Mouse (Mus musculus) embryonic facial prominence, embryonic 11.5 days (tissue): ENCODE measurements around the gene Ctps2. TPM values are rescaled to one million over a fixed set of nuclear protein-coding genes. Genes with fewer than 3 reads are reported as not detected.

ENCODE experiments used
- ATAC-seq: fragments of 200-750 bp; cut with Nextera tagmentation; replicated peaks from 2 replicates; pipeline ENCODE4 v1.8.0; 2017; ENCODE audit warnings: low read depth; ENCODE audit not compliant: insufficient number of reproducible peaks, low FRiP score, low TSS enrichment
- DNase-seq: peaks from one replicate; pipeline ENCODE4 v3.0.0-alpha.2; 2015; ENCODE audit warnings: low spot score
- H3K27ac ChIP-seq: fragments of 300-500 bp; sonication (generic); replicated peaks from 2 replicates; pipeline ENCODE4 v1.5.1; 2014; ENCODE audit warnings: mild to moderate bottlenecking, low read depth, low read length, control low read depth
- H3K27me3 ChIP-seq: fragments of 300-500 bp; sonication (generic); 2 replicates; pipeline ENCODE4 v1.6.1; 2014; ENCODE audit warnings: mild to moderate bottlenecking, low read length, moderate library complexity, mixed read lengths; ENCODE audit not compliant: control insufficient read depth, insufficient read depth
- H3K36me3 ChIP-seq: fragments of 300-500 bp; sonication (generic); replicated peaks from 2 replicates; pipeline ENCODE4 v1.6.1; 2014; ENCODE audit warnings: low read depth, mild to moderate bottlenecking, low read length, moderate library complexity, mixed read lengths; ENCODE audit not compliant: control insufficient read depth, insufficient read depth
- H3K4me1 ChIP-seq: fragments of 300-500 bp; sonication (generic); 2 replicates; pipeline ENCODE4 v1.6.1; 2014; ENCODE audit warnings: low read length, mixed read lengths; ENCODE audit not compliant: control insufficient read depth, insufficient read depth
- H3K4me2 ChIP-seq: fragments of 300-500 bp; sonication (generic); 2 replicates; pipeline ENCODE4 v1.6.1; 2014; ENCODE audit warnings: low read depth, mild to moderate bottlenecking, control low read depth, low read length, moderate library complexity
- H3K4me3 ChIP-seq: fragments of 300-500 bp; sonication (generic); 2 replicates; pipeline ENCODE4 v1.5.1; 2014; ENCODE audit warnings: low read depth, low read length, control low read depth
- H3K9ac ChIP-seq: fragments of 300-500 bp; sonication (generic); replicated peaks from 2 replicates; pipeline ENCODE4 v1.6.1; 2014; ENCODE audit warnings: mild to moderate bottlenecking, control low read depth, low read length
- H3K9me3 ChIP-seq: fragments of 300-500 bp; sonication (generic); replicated peaks from 2 replicates; pipeline ENCODE4 v1.6.1; 2016; ENCODE audit warnings: mild to moderate bottlenecking, low read length, inconsistent platforms, mixed read lengths; ENCODE audit not compliant: control insufficient read depth
- WGBS: fragments of 180-500 bp; shearing (Covaris S2); extraction: QIAGEN DNeasy Blood & Tissue Kit; methylation state at CpG from one replicate; pipeline ENCODE4 v1.1.7; 2014; 5-methylcytosine and 5-hydroxymethylcytosine counted together
- polyA plus RNA-seq: library from polyadenylated mRNA; unstranded; fragments of >200 nt; fragmentation: Nextera tagmentation; extraction: Ambion mirVana; gene quantifications from 2 replicates; pipeline ENCODE4 v1.2.1, GENCODE M21; 2014

The Ctps2 gene
- polyA plus RNA-seq, 1 experiment from 2014 or later, result 129 TPM

GRCm38 (mm10) chrX:162949811-162950439, 48.9 kb downstream of the Ctps2 start:
- Histone ChIP-seq H3K27ac (no peak overlapping the region), H3K27me3 (no peaks in the 10 kb centered on the region), H3K9me3 (no peaks in the 10 kb centered on the region), H3K4me2 (no peak overlapping the region), H3K9ac (no peak overlapping the region), H3K4me1 (no peaks in the 10 kb centered on the region), H3K4me3 (no peak overlapping the region), H3K36me3 (no peaks in the 10 kb centered on the region)
- DNase-seq (peak; percentile 58), ATAC-seq (no peak)
- 45% methylated on average over 3 of the region's 3 CpGs for WGBS

GRCm38 (mm10) chrX:162957921-162958320, 56.9 kb downstream of the Ctps2 start:
- Histone ChIP-seq H3K9me3 (no peaks in the 10 kb centered on the region), H3K4me2 (no peak overlapping the region), H3K9ac (no peak overlapping the region), H3K27ac (no peak overlapping the region), H3K27me3 (no peaks in the 10 kb centered on the region), H3K4me3 (no peak overlapping the region), H3K36me3 (no peaks in the 10 kb centered on the region), H3K4me1 (no peaks in the 10 kb centered on the region)
- no peak for DNase-seq
- WGBS, result 95% methylated on average over 3 of the region's 3 CpGs
- no peak for ATAC-seq

GRCm38 (mm10) chrX:162963840-162964239, 62.8 kb downstream of the Ctps2 start:
- ATAC-seq (no peak), DNase-seq (no peak)
- Histone ChIP-seq H3K36me3 (no peaks in the 10 kb centered on the region), H3K4me2 (no peak overlapping the region), H3K27me3 (no peaks in the 10 kb centered on the region), H3K27ac (no peak overlapping the region), H3K9me3 (no peaks in the 10 kb centered on the region), H3K4me3 (no peak overlapping the region), H3K4me1 (no peaks in the 10 kb centered on the region), H3K9ac (no peak overlapping the region)
- WGBS, result 36% methylated on average over 4 of the region's 4 CpGs

- no peaks in the 10 kb centered on the region for H3K27me3 ChIP-seq
- WGBS, result 34% methylated on average over 3 of the region's 3 CpGs
Measured at GRCm38 (mm10) chrX:162964383-162964782, 63.3 kb downstream of the Ctps2 start, which contains the start of gene S100g. S100g (minus strand) TSS chrX:162964599.

GRCm38 (mm10) chrX:162967456-162967855, 66.4 kb downstream of the Ctps2 start:
- Histone ChIP-seq H3K27me3 (no peaks in the 10 kb centered on the region), H3K9ac (no peak overlapping the region), H3K9me3 (no peaks in the 10 kb centered on the region), H3K36me3 (no peaks in the 10 kb centered on the region), H3K4me3 (no peak overlapping the region), H3K4me1 (no peaks in the 10 kb centered on the region), H3K27ac (no peak overlapping the region), H3K4me2 (no peak overlapping the region)
- ATAC-seq (no peak), DNase-seq (no peak)
- 85% methylated on average over 8 of the region's 8 CpGs for WGBS

More at GRCm38 (mm10) chrX:162964383-162964782, 63.3 kb downstream of the Ctps2 start, which contains the start of gene S100g:
- H3K36me3 ChIP-seq, result no peaks in the 10 kb centered on the region
- no peak within 1 kb of the TSS for H3K4me2 ChIP-seq
- no peaks in the 10 kb centered on the region for H3K9me3 ChIP-seq
- no peak within 1 kb of the TSS for H3K4me3 ChIP-seq
- DNase-seq (no peak), ATAC-seq (no peak)
- no peaks in the 10 kb centered on the region for H3K4me1 ChIP-seq
- H3K9ac ChIP-seq, result no peak within 1 kb of the TSS
- H3K27ac ChIP-seq, result no peak within 1 kb of the TSS

DNA sequence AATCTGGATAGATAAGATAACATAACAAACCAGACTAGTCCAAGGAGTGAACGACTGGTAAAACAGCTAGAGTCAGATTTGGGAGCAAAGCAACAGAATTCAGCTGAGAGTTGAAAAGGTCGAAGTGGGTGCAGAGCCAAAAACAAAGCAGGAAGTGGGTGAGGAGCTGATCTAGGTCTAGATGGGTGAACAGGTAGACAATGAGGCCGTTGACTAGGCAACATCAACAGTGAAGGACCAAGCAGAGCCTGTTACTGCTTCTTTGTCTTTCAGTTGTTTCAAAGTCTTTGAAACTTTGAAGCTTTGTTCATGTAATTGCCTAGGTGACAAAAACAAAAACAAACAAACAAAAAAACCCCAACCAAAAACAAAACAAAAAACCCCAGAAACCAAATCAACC, 75.2 kb downstream of the Ctps2 start:
- Histone ChIP-seq H3K9ac (no peak overlapping the region), H3K36me3 (no peaks in the 10 kb centered on the region), H3K9me3 (no peaks in the 10 kb centered on the region), H3K27ac (no peak overlapping the region), H3K4me3 (no peak overlapping the region), H3K4me2 (no peak overlapping the region), H3K27me3 (no peaks in the 10 kb centered on the region), H3K4me1 (no peaks in the 10 kb centered on the region)
- DNase-seq (no peak), ATAC-seq (no peak)
- 77% methylated on average over 3 of the region's 3 CpGs for WGBS

DNA sequence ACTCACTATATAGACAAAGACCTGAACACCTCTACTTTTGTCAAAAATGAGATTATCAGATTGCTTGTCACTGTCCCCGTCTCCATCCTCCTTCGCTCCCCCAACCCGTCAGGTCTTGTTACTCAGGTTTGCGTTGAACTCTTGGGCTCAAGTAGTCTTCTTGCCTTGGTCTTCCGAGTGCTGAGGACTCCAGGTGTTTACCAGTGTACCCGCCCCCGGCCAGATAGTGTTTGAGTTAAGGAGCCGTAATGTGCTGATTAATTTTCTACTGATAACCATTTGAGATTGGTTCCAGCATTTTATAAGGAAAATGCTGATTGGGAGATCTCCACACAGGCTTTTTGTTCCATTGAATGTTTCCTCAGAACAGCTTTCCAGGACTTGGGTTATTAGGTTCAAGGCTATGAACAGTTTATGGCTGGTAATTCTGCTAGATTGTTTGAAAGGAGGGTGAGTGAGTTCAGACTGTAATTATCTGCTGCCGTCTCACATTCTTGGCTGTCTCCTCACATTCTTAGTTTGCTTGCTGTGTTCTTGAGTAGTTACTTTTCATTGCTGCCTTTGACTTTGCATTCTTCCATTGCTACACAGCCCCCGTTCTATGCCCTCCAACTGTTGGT, 85.9 kb downstream of the Ctps2 start:
- Histone ChIP-seq H3K36me3 (no peaks in the 10 kb centered on the region), H3K4me2 (no peak overlapping the region), H3K9me3 (no peaks in the 10 kb centered on the region), H3K27me3 (no peaks in the 10 kb centered on the region), H3K4me3 (no peak overlapping the region), H3K9ac (no peak overlapping the region), H3K27ac (no peak overlapping the region), H3K4me1 (no peaks in the 10 kb centered on the region)
- no peak for DNase-seq
- WGBS, result 91% methylated on average over 10 of the region's 10 CpGs
- no peak for ATAC-seq

DNA sequence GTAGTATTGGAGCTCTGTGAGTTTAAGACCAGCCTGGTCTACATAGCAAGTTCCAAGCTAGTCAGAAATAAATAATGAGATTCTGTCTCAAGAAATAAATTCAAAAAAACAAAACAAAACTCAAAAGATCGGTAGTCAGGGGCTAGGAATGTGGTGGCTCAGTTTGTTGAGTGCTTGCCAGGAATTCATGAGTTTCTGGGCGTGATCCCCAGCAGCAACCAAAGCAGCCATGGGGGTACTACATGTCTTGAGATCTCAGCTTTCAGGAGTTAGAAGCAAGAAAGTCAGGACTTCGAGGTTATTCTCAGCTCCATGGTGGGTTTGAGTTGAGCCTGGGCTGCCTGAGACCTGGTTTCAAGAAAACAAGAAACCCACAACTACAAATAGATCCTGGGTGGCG, 90.4 kb downstream of the Ctps2 start:
- Histone ChIP-seq H3K27ac (no peak overlapping the region), H3K4me2 (no peak overlapping the region), H3K9ac (no peak overlapping the region), H3K4me1 (no peaks in the 10 kb centered on the region), H3K9me3 (no peaks in the 10 kb centered on the region), H3K36me3 (no peaks in the 10 kb centered on the region), H3K27me3 (no peaks in the 10 kb centered on the region), H3K4me3 (no peak overlapping the region)
- DNase-seq (no peak), ATAC-seq (no peak)
- 87% methylated on average over 4 of the region's 4 CpGs for WGBS
